Mouse (Mus musculus): ENCODE data around the gene Vmn1r220. TPM values are rescaled to one million over a fixed set of nuclear protein-coding genes. Genes with fewer than 3 reads are reported as not detected.
"Not testable (repeated sequence)": the region's sequence is repeated elsewhere in the genome, so short reads cannot be mapped to it uniquely, and the experiment has no call there.

Gene Vmn1r220
- total RNA-seq (2017) = not detected in 3 replicates

- ATAC-seq (replicated peaks; ENCODE audit: insufficient number of reproducible peaks, low FRiP score, low TSS enrichment, poor library complexity, severe bottlenecking) = no peak
Observed at GRCm38 (mm10) chr13:23187875-23188274, at the start of gene Vmn1r220. TSS of gene Vmn1r220 (minus strand) at chr13:23187975.

GRCm38 (mm10) chr13:23235847-23236246, 48.1 kb upstream of the Vmn1r220 start, which contains the start of gene Vmn1r222:
TSS of gene Vmn1r222 (minus strand) at chr13:23235947.
- ATAC-seq (replicated peaks; ENCODE audit: insufficient number of reproducible peaks, low FRiP score, low TSS enrichment, poor library complexity, severe bottlenecking) = not testable (repeated sequence)

- ATAC-seq (replicated peaks; ENCODE audit: insufficient number of reproducible peaks, low FRiP score, low TSS enrichment, poor library complexity, severe bottlenecking) = not testable (repeated sequence)
Observed at GRCm38 (mm10) chr13:23213827-23214226, 26.1 kb upstream of the Vmn1r220 start, which contains the start of gene Vmn1r221. TSS of gene Vmn1r221 (plus strand) at chr13:23214127.

DNA sequence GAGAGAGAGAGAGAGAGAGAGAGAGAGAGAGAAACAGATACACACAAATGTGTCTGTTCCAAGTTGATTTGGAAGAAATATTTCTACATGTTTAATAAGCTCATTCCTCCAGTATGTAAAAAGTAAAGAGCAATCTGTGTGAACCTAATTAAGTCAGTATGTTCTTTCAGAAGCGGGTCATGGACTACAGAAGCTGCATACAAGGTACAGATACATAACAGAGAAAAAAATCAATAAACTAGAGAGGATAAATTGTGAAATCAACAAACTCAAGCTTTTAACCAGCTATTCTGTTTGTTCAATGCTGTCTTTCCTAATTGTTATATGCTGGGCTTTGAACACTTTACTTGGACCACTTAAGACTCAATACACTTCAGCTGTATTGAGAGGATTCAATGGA, 16.1 kb upstream of the Vmn1r220 start:
- not testable (repeated sequence) for ATAC-seq (replicated peaks; ENCODE audit: insufficient number of reproducible peaks, low FRiP score, low TSS enrichment, poor library complexity, severe bottlenecking)

- not testable (repeated sequence) for ATAC-seq (replicated peaks; ENCODE audit: insufficient number of reproducible peaks, low FRiP score, low TSS enrichment, poor library complexity, severe bottlenecking)
Observed at GRCm38 (mm10) chr13:23166471-23166870, 21.3 kb downstream of the Vmn1r220 start.

- no peak for ATAC-seq (replicated peaks; ENCODE audit: insufficient number of reproducible peaks, low FRiP score, low TSS enrichment, poor library complexity, severe bottlenecking)
Observed at GRCm38 (mm10) chr13:23159012-23159411, 28.8 kb downstream of the Vmn1r220 start, which contains the start of gene Vmn1r219. TSS of gene Vmn1r219 (plus strand) at chr13:23159312.

- ATAC-seq (replicated peaks; ENCODE audit: insufficient number of reproducible peaks, low FRiP score, low TSS enrichment, poor library complexity, severe bottlenecking) = no peak
Observed at GRCm38 (mm10) chr13:23157848-23158247, 29.9 kb downstream of the Vmn1r220 start.

DNA sequence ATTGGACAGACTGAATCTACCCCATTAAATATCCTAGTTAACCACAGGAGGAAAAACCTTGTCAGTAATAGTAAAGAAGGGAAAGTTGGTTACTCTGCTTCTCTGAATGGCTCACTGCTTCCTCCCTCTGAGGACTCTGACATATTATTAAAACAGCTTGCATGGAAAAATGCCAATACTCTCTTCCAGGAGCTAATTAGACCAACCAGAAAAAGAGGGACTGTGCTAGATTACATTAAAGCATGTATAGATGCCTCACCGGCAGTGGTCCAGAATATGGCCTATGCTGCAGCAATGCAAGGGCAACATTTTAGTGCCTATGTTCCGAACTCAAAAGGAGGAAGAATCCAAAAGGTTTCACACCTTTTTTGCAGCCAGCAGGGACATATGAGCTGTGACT, 48.9 kb downstream of the Vmn1r220 start:
- ATAC-seq (replicated peaks; ENCODE audit: insufficient number of reproducible peaks, low FRiP score, low TSS enrichment, poor library complexity, severe bottlenecking) = no peak

DNA sequence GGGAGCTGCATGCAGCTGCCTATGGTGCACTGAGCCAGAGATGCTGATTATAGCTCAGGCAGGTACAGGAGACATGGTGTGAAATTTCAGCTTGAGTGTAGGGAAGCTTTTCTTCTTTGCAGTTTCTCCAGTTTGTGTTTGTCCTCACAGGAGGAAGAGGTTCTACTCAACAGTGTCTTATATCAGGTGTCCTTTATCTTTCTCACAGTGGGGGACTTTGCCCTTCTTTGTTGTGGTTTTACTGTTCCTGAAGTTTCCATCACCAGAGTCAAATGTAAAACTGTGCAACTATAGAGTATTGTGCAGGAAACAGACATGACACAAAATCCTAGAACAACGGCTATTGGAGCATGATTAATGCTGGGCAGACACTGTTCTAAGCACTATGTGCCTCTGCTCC, 54.3 kb downstream of the Vmn1r220 start:
- ATAC-seq (replicated peaks; ENCODE audit: insufficient number of reproducible peaks, low FRiP score, low TSS enrichment, poor library complexity, severe bottlenecking) = no peak

DNA sequence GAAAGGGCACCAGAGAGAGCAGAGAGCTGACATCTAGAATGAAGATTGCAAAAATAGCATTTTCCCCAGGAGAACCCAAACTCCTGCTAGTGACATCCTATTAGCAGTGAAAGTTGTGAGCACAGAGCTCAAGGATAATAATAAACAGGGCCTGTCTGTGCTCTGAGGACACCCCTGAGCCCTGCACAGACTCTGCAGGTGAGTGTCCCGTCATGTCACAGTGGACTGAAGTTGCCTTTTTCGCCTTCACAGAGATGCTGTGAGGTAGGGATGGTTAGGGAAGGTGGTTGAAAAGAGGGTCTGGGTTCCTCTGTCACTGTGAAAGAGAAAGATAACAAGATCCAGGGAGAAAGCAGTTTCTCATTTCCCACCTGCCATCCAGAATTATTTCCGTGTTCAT, 54.7 kb downstream of the Vmn1r220 start, which contains the start of gene Vmn1r218:
TSS of gene Vmn1r218 (plus strand) at position 57 of the 400 bp plus-strand sequence.
- no peak for ATAC-seq (replicated peaks; ENCODE audit: insufficient number of reproducible peaks, low FRiP score, low TSS enrichment, poor library complexity, severe bottlenecking)

Other genes starting within 250 kb of the Vmn1r220 start
- not detected in 3 replicates for gene Vmn1r213, start 180.3 kb downstream of the Vmn1r220 start, total RNA-seq (2017)
- not detected in 3 replicates for gene Vmn1r214, start 157.6 kb downstream of the Vmn1r220 start, total RNA-seq (2017)
- gene Vmn1r215, start 120.0 kb downstream of the Vmn1r220 start, total RNA-seq (2017) = not detected in 3 replicates
- gene Vmn1r217, start 69.7 kb downstream of the Vmn1r220 start, total RNA-seq (2017) = not detected in 3 replicates
- gene Vmn1r218, start 54.8 kb downstream of the Vmn1r220 start, total RNA-seq (2017) = 0.11 TPM in 1 of 3 replicates, not detected in the others
- 0.11 TPM in 1 of 3 replicates, not detected in the others for gene Vmn1r219, start 28.7 kb downstream of the Vmn1r220 start, total RNA-seq (2017)
- gene Vmn1r221, start 26.2 kb upstream of the Vmn1r220 start, total RNA-seq (2017) = not detected in 3 replicates
- gene Vmn1r222, start 48.0 kb upstream of the Vmn1r220 start, total RNA-seq (2017) = not detected in 3 replicates
- gene Vmn1r223, start 59.2 kb upstream of the Vmn1r220 start, total RNA-seq (2017) = not detected in 3 replicates
- gene Zfp322a, start 181.2 kb upstream of the Vmn1r220 start, total RNA-seq (2017) = 27.6 to 70.6 TPM (median 42.7 TPM) in 3 replicates
- 12.1 to 15.9 TPM (median 13.2 TPM) in 3 replicates for gene Abt1, start 235.9 kb upstream of the Vmn1r220 start, total RNA-seq (2017)